Mouse (Mus musculus): ENCODE results near the gene Apoc4.
"Not testable (repeated sequence)": the region's sequence is repeated elsewhere in the genome, so short reads cannot be mapped to it uniquely, and the experiment has no call there.

The Apoc4 gene

GRCm38 (mm10) chr7:19698907-19699826, 17.9 kb upstream of the Apoc4 start, which contains the start of gene Apoe:
Gene Apoe, minus strand, starts transcription at chr7:19699188.
- peak; percentile 68 for DNase-seq (ENCODE audit: low spot score)

GRCm38 (mm10) chr7:19697949-19698906, 16.9 kb upstream of the Apoc4 start:
- DNase-seq (ENCODE audit: low spot score) = peak; percentile 39

GRCm38 (mm10) chr7:19696336-19696873, 15.1 kb upstream of the Apoc4 start:
- DNase-seq (ENCODE audit: low spot score) = no peak

GRCm38 (mm10) chr7:19695881-19696280, 14.6 kb upstream of the Apoc4 start:
- DNase-seq (ENCODE audit: low spot score) = no peak

- no peak for DNase-seq (ENCODE audit: low spot score)
Measured at GRCm38 (mm10) chr7:19695213-19695594, 13.9 kb upstream of the Apoc4 start.

GRCm38 (mm10) chr7:19694336-19695212, 13.3 kb upstream of the Apoc4 start:
- no peak for DNase-seq (ENCODE audit: low spot score)

GRCm38 (mm10) chr7:19693421-19693820, 12.1 kb upstream of the Apoc4 start:
- peak; percentile 54 for DNase-seq (ENCODE audit: low spot score)

- peak; percentile 44 for DNase-seq (ENCODE audit: low spot score)
Measured at GRCm38 (mm10) chr7:19691873-19692865, 10.9 kb upstream of the Apoc4 start, which contains the start of gene Apoc1. Gene Apoc1, minus strand, starts transcription at chr7:19692660.

- DNase-seq (ENCODE audit: low spot score) = no peak
Measured at GRCm38 (mm10) chr7:19691434-19691833, 10.2 kb upstream of the Apoc4 start.

- no peak for DNase-seq (ENCODE audit: low spot score)
Measured at GRCm38 (mm10) chr7:19690845-19691244, 9.6 kb upstream of the Apoc4 start.

- DNase-seq (ENCODE audit: low spot score) = no peak
Measured at GRCm38 (mm10) chr7:19688611-19689010, 7.3 kb upstream of the Apoc4 start.

- DNase-seq (ENCODE audit: low spot score) = no peak
Measured at GRCm38 (mm10) chr7:19688101-19688500, 6.8 kb upstream of the Apoc4 start.

GRCm38 (mm10) chr7:19686927-19687583, 5.8 kb upstream of the Apoc4 start:
- not testable (repeated sequence) for DNase-seq (ENCODE audit: low spot score)

- DNase-seq (ENCODE audit: low spot score) = no peak
Measured at GRCm38 (mm10) chr7:19686521-19686920, 5.2 kb upstream of the Apoc4 start.

GRCm38 (mm10) chr7:19685374-19685773, 4.1 kb upstream of the Apoc4 start:
- DNase-seq (ENCODE audit: low spot score) = no peak

- DNase-seq (ENCODE audit: low spot score) = no peak
Measured at GRCm38 (mm10) chr7:19683771-19684201, 2.5 kb upstream of the Apoc4 start.

GRCm38 (mm10) chr7:19682979-19683378, 1.7 kb upstream of the Apoc4 start:
- DNase-seq (ENCODE audit: low spot score) = no peak

GRCm38 (mm10) chr7:19680702-19681101, 577 bp downstream of the Apoc4 start:
- DNase-seq (ENCODE audit: low spot score) = no peak

- DNase-seq (ENCODE audit: low spot score) = no peak
Measured at GRCm38 (mm10) chr7:19678901-19679300, 2.4 kb downstream of the Apoc4 start.
